Mouse (Mus musculus) splenic B cell, adult 2 months (primary cell): ENCODE measurements at regions not wholly inside any gene's neighbourhood (a gene's known extent, or its start where the extent isn't known, plus 50 kb on each side); places are given as distances from the start of the nearest gene placed in this dataset.

Experiments
- DNase-seq: peaks from one replicate; pipeline ENCODE4 v3.0.0-alpha.2; 2011; ENCODE audit warnings: low read depth, low spot score
- H3K27me3 ChIP-seq: 2 replicates; pipeline ENCODE4 v1.6.1; 2012; ENCODE audit warnings: mild to moderate bottlenecking, low read length, moderate library complexity, mixed read lengths; ENCODE audit not compliant: control insufficient read depth, poor library complexity, insufficient read depth, severe bottlenecking
- H3K36me3 ChIP-seq: 2 replicates; pipeline ENCODE4 v1.6.1; 2012; ENCODE audit warnings: mild to moderate bottlenecking, low read length, moderate library complexity, mixed read lengths; ENCODE audit not compliant: control insufficient read depth, poor library complexity, insufficient read depth, severe bottlenecking

DNA sequence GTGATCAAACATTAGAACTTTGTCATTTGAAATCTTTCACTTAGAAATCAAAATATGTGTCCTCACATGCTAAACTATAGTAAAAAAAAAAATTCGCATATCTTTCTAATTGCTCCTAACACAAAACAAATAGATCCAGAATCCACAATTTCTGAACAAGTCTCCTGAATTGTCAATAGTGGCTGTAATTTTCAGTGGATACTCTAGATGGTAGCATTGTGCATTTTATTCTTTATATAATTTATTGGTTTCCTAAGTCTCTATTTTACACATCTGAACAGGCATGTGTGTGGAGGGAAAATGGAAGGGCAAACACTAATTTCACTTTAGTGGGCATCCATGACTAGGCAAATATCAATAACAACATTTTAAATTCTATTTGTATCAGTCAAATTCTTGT, 63.7 kb upstream of the Tnmd start:
- H3K36me3 ChIP-seq: no peaks in the 10 kb centered on the region
- peak; percentile 0 for DNase-seq
- H3K27me3 ChIP-seq: no peaks in the 10 kb centered on the region

DNA sequence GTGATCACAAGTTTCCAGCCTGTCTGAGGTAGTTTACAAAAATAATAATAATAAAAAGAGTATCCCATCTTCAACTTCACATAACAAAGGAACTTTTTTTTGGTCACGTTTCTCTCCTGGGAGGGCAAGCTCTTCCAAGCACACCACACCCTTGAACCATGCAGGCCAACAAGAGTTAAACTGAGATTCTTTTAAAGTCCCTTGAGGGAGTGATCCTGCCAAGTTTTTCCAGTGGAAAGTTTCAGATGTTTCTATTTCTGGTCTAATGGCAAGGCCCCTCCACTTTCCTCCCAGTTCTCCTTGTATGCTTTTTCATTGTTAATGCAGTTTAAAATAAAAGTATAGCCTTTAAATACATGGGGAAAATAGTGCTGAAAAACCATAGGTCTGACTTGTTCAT, 65.2 kb upstream of the Pcdh19 start:
- DNase-seq: no peak
- Histone ChIP-seq H3K27me3 (no peaks in the 10 kb centered on the region), H3K36me3 (no peaks in the 10 kb centered on the region)

DNA sequence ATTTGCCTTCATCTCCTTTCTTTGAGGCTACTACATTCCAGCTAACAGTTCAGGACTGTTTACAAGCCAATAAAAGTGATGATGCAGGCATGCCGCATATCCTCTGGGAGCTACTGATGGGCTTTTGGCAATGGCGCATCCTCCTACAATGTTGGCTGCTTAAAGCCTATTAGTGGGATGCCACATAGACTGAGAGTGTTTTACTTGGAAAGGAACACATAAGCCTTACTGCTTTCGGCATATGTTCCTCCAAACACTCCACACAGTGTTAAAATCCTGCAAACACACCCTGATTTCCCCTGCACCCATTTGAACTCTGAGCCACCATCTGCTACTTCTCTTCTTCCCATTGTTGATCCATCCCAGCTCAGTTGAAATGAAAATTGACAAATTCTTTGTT, 63.4 kb upstream of the Pcdh19 start:
- no peak for DNase-seq
- H3K36me3 ChIP-seq: no peaks in the 10 kb centered on the region
- H3K27me3 ChIP-seq: no peaks in the 10 kb centered on the region

DNA sequence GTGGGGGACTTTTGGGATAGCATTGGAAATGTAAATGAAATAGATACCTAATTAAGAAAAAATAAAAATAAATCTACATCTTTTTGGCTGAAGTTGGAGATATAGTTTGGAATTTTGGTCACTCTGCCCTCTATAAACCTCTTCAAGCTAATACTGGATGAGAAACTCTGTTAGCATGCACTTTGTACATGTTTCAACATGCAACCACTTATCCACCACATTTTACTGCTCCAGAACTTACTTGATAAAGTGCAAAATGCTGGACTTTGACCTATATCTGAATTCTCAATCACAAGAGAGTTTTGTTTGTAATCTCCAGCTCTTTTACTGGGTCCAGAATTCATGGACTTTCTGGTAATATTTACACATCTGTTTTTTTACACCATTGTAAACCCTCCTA, 54.7 kb upstream of the Pcdh19 start:
- Histone ChIP-seq H3K27me3 (no peaks in the 10 kb centered on the region), H3K36me3 (no peaks in the 10 kb centered on the region)
- no peak for DNase-seq

DNA sequence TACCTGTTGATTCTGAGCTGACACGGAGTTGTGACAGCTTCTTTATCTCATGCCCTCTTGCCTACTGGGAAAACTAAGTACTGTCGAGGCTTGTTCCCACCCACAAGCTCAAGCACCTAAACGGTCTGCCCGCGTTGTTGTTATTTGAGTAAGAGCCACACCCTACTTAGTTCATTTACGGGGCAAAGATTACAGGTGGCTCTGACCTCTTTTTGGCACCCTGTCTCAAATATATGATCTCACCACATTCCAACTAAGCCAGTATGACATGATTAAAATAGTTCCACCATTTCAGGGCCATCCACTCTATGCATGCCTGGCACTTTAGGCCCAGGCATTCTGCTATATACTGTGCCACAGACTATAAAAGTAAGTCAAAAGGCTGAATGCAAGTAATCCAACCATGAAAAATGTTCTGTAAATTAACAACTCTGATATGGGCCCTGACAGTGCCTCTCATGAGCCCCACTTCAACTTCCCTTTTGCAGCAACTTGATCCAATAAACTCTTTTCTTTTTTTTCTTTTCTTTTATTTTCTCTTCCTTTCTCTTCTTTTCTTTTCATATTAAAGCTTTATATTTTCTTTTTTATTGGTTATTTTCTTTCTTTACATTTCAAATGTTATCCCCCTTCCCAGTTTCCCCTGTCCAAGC, 50.3 kb upstream of the Pcdh19 start:
- DNase-seq: no peak
- no peaks in the 10 kb centered on the region for H3K36me3 ChIP-seq
- H3K27me3 ChIP-seq: no peaks in the 10 kb centered on the region
